Mouse (Mus musculus) stomach, postnatal 0 days (tissue): Measurements from ENCODE around the gene Cldn24. TPM values are rescaled to one million over a fixed set of nuclear protein-coding genes. Genes with fewer than 3 reads are reported as not detected.
"Not testable (repeated sequence)": the region's sequence is repeated elsewhere in the genome, so short reads cannot be mapped to it uniquely, and the experiment has no call there.

Source experiments
- ATAC-seq: fragments of 200-750 bp; cut with Nextera tagmentation; 2 replicates; pipeline ENCODE4 v1.8.0; 2017; ENCODE audit not compliant: low FRiP score, low TSS enrichment
- DNase-seq: peaks from one replicate; pipeline ENCODE4 v3.0.0-alpha.2; 2016; ENCODE audit warnings: low spot score
- H3K27ac ChIP-seq: fragments of 300-500 bp; sonication (generic); replicated peaks from 2 replicates; pipeline ENCODE4 v1.5.1; 2014; ENCODE audit warnings: mild to moderate bottlenecking, control low read depth
- H3K27me3 ChIP-seq: fragments of 300-500 bp; sonication (generic); 2 replicates; pipeline ENCODE4 v1.6.1; 2014; ENCODE audit warnings: low read length; ENCODE audit not compliant: control insufficient read depth, insufficient read depth
- H3K36me3 ChIP-seq: fragments of 300-500 bp; sonication (generic); 2 replicates; pipeline ENCODE4 v1.6.1; 2014; ENCODE audit warnings: low read length, mixed read lengths; ENCODE audit not compliant: control insufficient read depth, insufficient read depth
- H3K4me1 ChIP-seq: fragments of 300-500 bp; sonication (generic); replicated peaks from 2 replicates; pipeline ENCODE4 v1.6.1; 2014; ENCODE audit warnings: antibody characterized with exemption; ENCODE audit not compliant: control insufficient read depth, insufficient read depth
- H3K4me2 ChIP-seq: fragments of 300-500 bp; sonication (generic); replicated peaks from 2 replicates; pipeline ENCODE4 v1.6.1; 2014; ENCODE audit warnings: low read depth, mild to moderate bottlenecking, control low read depth, moderate library complexity
- H3K4me3 ChIP-seq: fragments of 300-500 bp; sonication (generic); 2 replicates; pipeline ENCODE4 v1.5.1; 2014; ENCODE audit warnings: low read depth, low read length, control low read depth
- H3K9ac ChIP-seq: fragments of 300-500 bp; sonication (generic); 2 replicates; pipeline ENCODE4 v1.6.1; 2014; ENCODE audit warnings: mild to moderate bottlenecking, low read length, control low read depth, mixed read lengths
- H3K9me3 ChIP-seq: fragments of 300-500 bp; sonication (generic); 2 replicates; pipeline ENCODE4 v1.6.1; 2016; ENCODE audit warnings: low read length; ENCODE audit not compliant: control insufficient read depth
- CTCF ChIP-seq: IDR thresholded peaks from 2 replicates; pipeline ENCODE4 v1.5.1; 2016; ENCODE audit warnings: antibody characterized with exemption, low read depth, mild to moderate bottlenecking, moderate library complexity
- EP300 ChIP-seq: optimal IDR thresholded peaks from 2 replicates; pipeline ENCODE3; 2016; ENCODE audit warnings: antibody characterized with exemption
- WGBS: fragments of 180-500 bp; shearing (Covaris S2); extraction: QIAGEN DNeasy Blood & Tissue Kit; methylation state at CpG from one replicate; pipeline ENCODE4 v1.1.7; 2014; 5-methylcytosine and 5-hydroxymethylcytosine counted together
- polyA plus RNA-seq: library from polyadenylated mRNA; unstranded; fragments of >200 nt; fragmentation: Nextera tagmentation; extraction: Ambion mirVana; gene quantifications from 2 replicates; pipeline ENCODE4 v1.2.1, GENCODE M21; 2015

Cldn24 gene
- polyA plus RNA-seq, 1 experiment from 2014 or later = not detected

DNA sequence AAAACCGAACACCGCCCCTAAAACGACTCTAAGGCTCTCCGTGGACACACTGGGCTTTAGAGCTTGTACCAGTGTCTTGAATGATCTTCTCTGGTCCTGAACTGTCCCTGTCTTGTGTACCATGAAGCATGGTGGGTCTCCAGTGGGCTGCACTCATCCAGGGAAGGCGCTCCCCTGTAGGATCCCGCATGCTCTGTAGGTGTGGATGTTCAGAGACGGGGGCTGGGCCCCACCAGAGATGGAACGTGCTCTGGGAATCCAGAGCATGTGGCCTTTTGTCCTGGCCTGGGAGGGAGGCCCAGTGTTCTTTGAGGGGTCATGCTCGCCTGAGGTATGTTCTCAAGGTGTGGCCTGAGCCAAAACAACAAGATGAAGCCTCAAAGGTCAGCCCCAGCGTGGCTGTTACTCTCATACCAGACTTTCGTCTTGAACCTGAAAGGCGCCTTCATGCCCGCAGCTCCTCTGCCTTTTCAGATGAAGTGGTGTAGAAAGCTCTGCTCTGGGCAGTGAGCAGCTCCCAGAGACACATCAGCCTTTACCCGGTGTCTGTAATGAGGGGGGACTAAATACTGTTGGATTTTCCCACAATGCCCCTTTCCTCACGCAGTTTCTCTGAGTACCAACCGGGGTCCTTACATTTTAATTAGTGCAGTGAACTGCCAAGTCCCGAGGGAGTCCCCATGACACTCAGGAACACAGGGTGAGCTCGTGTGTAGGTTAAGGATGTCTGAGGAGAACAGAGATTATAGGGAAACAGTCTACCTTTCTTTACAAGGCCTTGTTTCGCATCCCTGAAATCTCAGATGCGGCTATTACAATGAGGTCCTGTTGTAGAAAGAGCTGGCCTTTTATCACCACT is 800 bp upstream of the Cldn24 start:
- no peak for ATAC-seq
- WGBS = 88% methylated on average over 20 of the region's 20 CpGs

DNA sequence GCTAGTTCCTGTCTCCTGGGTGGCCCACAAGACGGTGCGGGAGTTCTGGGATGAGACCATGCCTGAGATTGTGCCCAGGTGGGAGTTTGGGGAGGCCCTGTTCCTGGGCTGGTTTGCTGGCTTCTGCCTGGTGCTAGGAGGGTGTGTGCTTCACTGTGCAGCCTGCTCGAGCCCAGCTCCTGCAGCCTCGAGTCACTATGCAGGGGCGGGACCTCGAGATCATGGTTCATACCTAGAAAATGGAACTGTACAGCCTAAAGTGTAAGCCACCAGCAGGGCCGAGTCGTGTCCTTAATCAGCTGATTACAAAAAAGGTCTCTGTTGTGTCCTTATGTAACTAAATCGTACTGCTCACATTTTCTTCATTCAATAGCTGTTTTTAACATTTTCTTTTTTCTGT is 598 bp downstream of the Cldn24 start:
- DNase-seq, H3K36me3 ChIP-seq, H3K27me3 ChIP-seq, H3K9ac ChIP-seq, H3K4me2 ChIP-seq, H3K27ac ChIP-seq, H3K4me3 ChIP-seq, H3K4me1 ChIP-seq, H3K9me3 ChIP-seq, ATAC-seq: not testable (repeated sequence)
- 61% methylated on average over 7 of the region's 9 CpGs for WGBS

More for the DNA sequence above, 800 bp upstream of the Cldn24 start:
- H3K9ac ChIP-seq = no peak overlapping the region
- no peaks in the 10 kb centered on the region for H3K36me3 ChIP-seq
- no peak overlapping the region for H3K4me2 ChIP-seq
- no peaks in the 10 kb centered on the region for H3K4me1 ChIP-seq
- no peak overlapping the region for H3K4me3 ChIP-seq
- no peak for TF ChIP-seq CTCF
- TF ChIP-seq EP300 = no peak
- DNase-seq = no peak
- no peaks in the 10 kb centered on the region for H3K9me3 ChIP-seq
- H3K27me3 ChIP-seq = no peaks in the 10 kb centered on the region
- no peak overlapping the region for H3K27ac ChIP-seq

DNA sequence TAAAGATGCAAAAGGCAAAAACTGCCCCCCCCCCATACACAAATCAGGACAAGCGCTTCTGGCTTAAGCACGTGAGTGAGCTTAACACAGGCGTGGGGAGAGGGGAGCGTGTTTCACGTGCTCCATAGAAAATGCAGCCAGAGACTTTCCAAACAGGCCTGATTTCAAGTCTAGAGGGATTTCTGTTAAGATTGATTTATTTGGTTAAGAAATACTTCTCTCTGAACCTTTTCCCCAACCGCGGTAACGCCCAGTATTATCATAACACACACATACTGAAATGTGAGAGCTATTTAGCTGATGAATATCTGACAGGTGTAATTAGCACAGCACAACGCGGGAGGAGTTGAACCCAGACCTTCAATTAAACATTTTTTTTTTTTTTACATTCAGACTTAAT is 1.8 kb downstream of the Cldn24 start:
- Histone ChIP-seq H3K9me3 (no peaks in the 10 kb centered on the region), H3K9ac (no peak overlapping the region), H3K27me3 (no peaks in the 10 kb centered on the region), H3K36me3 (peaks cover 2% of the 10 kb centered on the region; the same call in 1 of the 2 replicates), H3K4me2 (peak overlapping the region; percentile 14; the same call in 1 of the 2 replicates), H3K4me3 (no peak overlapping the region), H3K27ac (peak overlapping the region; percentile 40; the same call in 1 of the 2 replicates), H3K4me1 (no peaks in the 10 kb centered on the region)
- 15% methylated on average over 10 of the region's 10 CpGs for WGBS
- peak; percentile 33 for DNase-seq
- ATAC-seq = peak; percentile 47; the same call in 1 of the 2 replicates
- no peak for TF ChIP-seq EP300
- no peak for TF ChIP-seq CTCF

DNA sequence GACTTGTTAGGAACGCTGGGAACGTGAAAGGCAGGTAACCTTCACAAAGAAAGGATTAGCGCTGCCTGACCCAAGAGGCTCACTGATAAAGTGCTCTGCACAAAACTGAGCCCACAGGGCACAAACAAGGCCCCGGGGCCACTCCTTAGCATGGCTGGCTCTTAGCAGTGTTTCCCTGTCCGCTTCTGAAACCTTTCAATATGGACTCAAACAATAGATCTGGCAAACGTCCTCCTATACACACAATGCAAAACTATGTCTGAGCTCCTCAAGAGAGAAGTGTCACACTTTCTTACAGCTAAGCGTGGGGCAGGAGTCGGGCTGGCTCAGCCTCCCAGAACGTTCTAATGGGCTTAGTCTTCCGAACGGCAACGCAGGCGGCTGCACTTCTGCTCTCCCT is 2.2 kb downstream of the Cldn24 start, which contains the start of gene Cldn22:
Gene Cldn22 (plus strand): TSS at position 301 of the 400 bp plus-strand sequence.
- peak within 1 kb of the TSS; percentile 14; the same call in 1 of the 2 replicates for H3K4me2 ChIP-seq
- 29% methylated on average over 13 of the region's 13 CpGs for WGBS
- H3K9me3 ChIP-seq = no peaks in the 10 kb centered on the region
- no peak within 1 kb of the TSS for H3K4me3 ChIP-seq
- no peak for TF ChIP-seq CTCF
- TF ChIP-seq EP300 = no peak
- peak; percentile 16; the same call in 1 of the 2 replicates for ATAC-seq
- H3K9ac ChIP-seq = no peak within 1 kb of the TSS
- peak; percentile 33 for DNase-seq
- H3K27ac ChIP-seq = peak within 1 kb of the TSS; percentile 40; the same call in 1 of the 2 replicates
- no peaks in the 10 kb centered on the region for H3K4me1 ChIP-seq
- H3K36me3 ChIP-seq = peaks cover 4% of the 10 kb centered on the region; the same call in 1 of the 2 replicates
- no peaks in the 10 kb centered on the region for H3K27me3 ChIP-seq

DNA sequence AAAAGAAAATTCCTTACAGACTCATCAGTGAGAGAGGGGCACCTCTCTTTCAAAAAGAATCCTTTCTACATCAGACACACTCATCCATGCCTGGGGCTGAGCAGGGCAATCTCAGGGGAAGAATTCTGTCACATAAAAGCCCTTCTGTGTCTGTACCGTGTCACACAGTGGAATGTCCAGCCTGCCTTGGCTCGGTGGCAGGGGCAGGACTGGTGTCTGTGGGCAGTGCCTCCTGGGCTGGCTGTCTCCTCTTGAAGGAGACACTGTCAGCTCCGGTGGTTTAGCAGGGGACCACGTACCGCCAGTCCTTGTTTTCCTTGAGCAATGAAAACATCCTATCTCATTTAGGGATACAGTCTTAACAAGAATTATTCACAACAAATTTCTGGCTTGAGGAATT is 3.7 kb downstream of the Cldn24 start:
- 70% methylated on average over 5 of the region's 5 CpGs for WGBS
- Histone ChIP-seq H3K27ac (no peak overlapping the region), H3K36me3 (peaks cover 5% of the 10 kb centered on the region; the same call in 1 of the 2 replicates), H3K4me2 (no peak overlapping the region), H3K9me3 (no peaks in the 10 kb centered on the region), H3K27me3 (no peaks in the 10 kb centered on the region), H3K9ac (no peak overlapping the region), H3K4me1 (no peaks in the 10 kb centered on the region), H3K4me3 (no peak overlapping the region)
- TF ChIP-seq EP300 (no peak), CTCF (no peak)
- ATAC-seq (no peak), DNase-seq (no peak)

DNA sequence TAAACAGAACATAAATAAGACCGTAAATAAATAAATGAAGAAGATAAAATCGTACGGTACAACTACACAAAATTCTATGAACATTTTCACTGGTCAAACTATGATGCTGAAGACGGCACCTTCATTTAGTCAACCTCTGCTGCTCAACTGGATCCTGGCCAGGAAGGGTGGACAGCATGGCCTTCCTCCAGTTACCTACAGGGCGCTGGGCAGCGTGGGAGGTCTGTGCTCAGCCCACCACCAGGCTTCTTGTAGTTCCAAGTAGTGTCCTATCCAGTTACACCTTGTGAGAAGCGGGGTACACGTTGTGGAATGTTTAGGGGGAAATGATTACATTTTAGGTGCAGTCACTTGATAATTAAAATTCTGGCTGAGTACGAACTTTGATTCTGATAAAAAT is 5.0 kb downstream of the Cldn24 start:
- H3K9ac ChIP-seq = no peak overlapping the region
- no peak overlapping the region for H3K4me2 ChIP-seq
- DNase-seq (no peak), ATAC-seq (no peak)
- H3K27me3 ChIP-seq = no peaks in the 10 kb centered on the region
- H3K4me1 ChIP-seq = no peaks in the 10 kb centered on the region
- no peak overlapping the region for H3K4me3 ChIP-seq
- H3K27ac ChIP-seq = no peak overlapping the region
- TF ChIP-seq CTCF = no peak
- no peak for TF ChIP-seq EP300
- H3K36me3 ChIP-seq = peaks cover 5% of the 10 kb centered on the region; the same call in 1 of the 2 replicates
- no peaks in the 10 kb centered on the region for H3K9me3 ChIP-seq
- WGBS = 85% methylated on average over 9 of the region's 9 CpGs
